Mouse (Mus musculus) brain, adult 2 months (tissue): ENCODE results near the gene 1700015G11Rik.

Source experiments
- DNase-seq: peaks from one replicate; pipeline ENCODE4 v3.0.0; 2011; ENCODE audit warnings: low read depth, low spot score

The 1700015G11Rik gene

GRCm38 (mm10) chr7:51969379-51969778, 46.1 kb downstream of the 1700015G11Rik start:
- no peak for DNase-seq

DNA sequence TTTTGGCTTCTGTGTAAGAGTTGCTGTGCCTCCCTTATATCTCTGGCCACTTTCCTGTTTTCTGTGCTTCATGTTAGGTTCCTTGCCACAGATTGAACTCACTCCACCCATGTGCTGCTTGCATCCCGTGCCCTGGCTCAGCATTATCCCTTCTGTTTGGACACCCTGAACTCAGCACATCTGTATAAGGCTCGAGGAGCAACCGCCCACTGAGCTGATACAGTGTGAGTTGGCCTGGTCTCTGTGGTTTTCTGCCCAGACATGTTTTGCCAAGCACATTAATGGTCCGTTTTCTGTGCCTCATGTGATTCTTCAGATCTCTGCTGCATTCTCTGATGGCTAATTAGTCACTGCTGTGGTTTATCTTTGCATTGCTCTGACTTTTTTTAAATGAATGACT, 47.9 kb downstream of the 1700015G11Rik start:
- DNase-seq, result no peak

- peak; percentile 75 for DNase-seq
These were observed 50.8 kb downstream of the 1700015G11Rik start for GRCm38 (mm10) chr7:51964681-51965080.

GRCm38 (mm10) chr7:51962219-51962952, 53.1 kb downstream of the 1700015G11Rik start:
- no peak for DNase-seq
